Mouse (Mus musculus) hindbrain, postnatal 0 days (tissue): ENCODE results near the gene Sae1. TPM values are rescaled to one million over a fixed set of nuclear protein-coding genes. Genes with fewer than 3 reads are reported as not detected.
A peak's percentile ranks its signal among the peaks of the same experiment; 100 is the strongest.

Experiments used
- ATAC-seq: fragments of 200-750 bp; cut with Nextera tagmentation; 2 replicates; pipeline ENCODE4 v1.8.0; 2017; ENCODE audit warnings: mild to moderate bottlenecking, moderate TSS enrichment, moderate library complexity
- DNase-seq: peaks from one replicate; pipeline ENCODE4 v3.0.0-alpha.2; 2015; ENCODE audit warnings: low spot score
- H3K27ac ChIP-seq: fragments of 300-500 bp; sonication (generic); 2 replicates; pipeline ENCODE4 v1.5.1; 2014; ENCODE audit warnings: mild to moderate bottlenecking
- H3K27me3 ChIP-seq: fragments of 300-500 bp; sonication (generic); 2 replicates; pipeline ENCODE4 v1.6.1; 2014; ENCODE audit warnings: low read length, mixed read lengths; ENCODE audit not compliant: insufficient read depth
- H3K36me3 ChIP-seq: fragments of 300-500 bp; sonication (generic); 2 replicates; pipeline ENCODE4 v1.6.1; 2014; ENCODE audit warnings: low read length, mixed read lengths; ENCODE audit not compliant: insufficient read depth
- H3K4me1 ChIP-seq: fragments of 300-500 bp; sonication (generic); 2 replicates; pipeline ENCODE4 v1.6.1; 2014; ENCODE audit warnings: antibody characterized with exemption, low read length, mixed read lengths; ENCODE audit not compliant: insufficient read depth
- H3K4me2 ChIP-seq: fragments of 300-500 bp; sonication (generic); 2 replicates; pipeline ENCODE4 v1.6.1; 2014; ENCODE audit warnings: low read depth, mild to moderate bottlenecking, low read length, moderate library complexity, mixed read lengths
- H3K4me3 ChIP-seq: fragments of 300-500 bp; sonication (generic); 2 replicates; pipeline ENCODE4 v1.5.1; 2014; ENCODE audit warnings: low read length
- H3K9ac ChIP-seq: fragments of 300-500 bp; sonication (generic); replicated peaks from 2 replicates; pipeline ENCODE4 v1.6.1; 2014; ENCODE audit warnings: mild to moderate bottlenecking, low read length, moderate library complexity, mixed read lengths
- H3K9me3 ChIP-seq: fragments of 300-500 bp; sonication (generic); 2 replicates; pipeline ENCODE4 v1.6.1; 2016; ENCODE audit warnings: low read length, mixed read lengths
- CTCF ChIP-seq: IDR thresholded peaks from 2 replicates; pipeline ENCODE4 v1.5.1; 2016; ENCODE audit warnings: antibody characterized with exemption, control low read depth, low read depth
- WGBS: fragments of 180-500 bp; shearing (Covaris S2); extraction: QIAGEN DNeasy Blood & Tissue Kit; methylation state at CpG from one replicate; pipeline ENCODE4 v1.1.7; 2014; 5-methylcytosine and 5-hydroxymethylcytosine counted together
- polyA plus RNA-seq: library from polyadenylated mRNA; unstranded; fragments of >200 nt; fragmentation: Nextera tagmentation; extraction: Ambion mirVana; gene quantifications from 2 replicates; pipeline ENCODE4 v1.2.1, GENCODE M21; 2015
- total RNA-seq: library from RNA; depleted of rRNA; stranded (reverse); fragments of >200 nt; gene quantifications from 2 replicates; pipeline ENCODE4 v1.2.3, GENCODE M21; 2014

Sae1 gene
- total and polyA plus RNA-seq, 2 experiments from 2014 or later, result 88.6 to 215 TPM

DNA sequence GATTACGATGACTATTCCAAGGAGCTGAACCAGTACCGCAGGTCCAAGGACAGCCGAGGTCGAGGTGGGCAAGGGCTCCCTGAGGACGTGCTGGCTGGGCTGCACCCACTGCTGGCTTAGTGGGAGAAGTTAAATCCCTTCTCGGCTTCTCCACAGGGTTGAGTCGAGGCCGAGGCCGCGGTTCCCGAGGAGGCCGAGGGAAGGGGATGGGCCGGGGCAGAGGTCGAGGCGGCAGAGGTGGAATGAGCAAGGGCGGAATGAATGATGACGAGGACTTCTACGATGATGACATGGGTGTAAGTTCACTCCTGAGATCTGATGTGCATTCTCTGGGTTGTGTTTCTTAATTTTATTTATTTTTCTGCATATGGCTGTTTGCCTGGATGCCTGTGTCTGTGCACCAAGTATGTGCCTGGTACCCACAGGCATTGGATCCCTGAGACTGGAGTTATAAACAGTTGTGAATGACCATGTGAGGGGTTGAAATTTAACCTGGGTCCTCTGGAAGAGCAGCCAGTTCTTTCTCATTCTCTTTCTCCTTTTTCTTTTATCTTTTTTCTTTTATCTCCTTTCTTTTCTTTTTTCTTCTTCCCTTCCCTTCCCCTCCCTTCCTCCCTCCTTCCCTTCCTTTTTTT lies 34.7 kb upstream of the Sae1 start:
- H3K9ac ChIP-seq, result no peak overlapping the region
- WGBS, result 87% methylated on average over 18 of the region's 18 CpGs
- peaks cover 87% of the 10 kb centered on the region for H3K36me3 ChIP-seq
- ATAC-seq (no peak), DNase-seq (no peak)
- H3K27ac ChIP-seq, result no peak overlapping the region
- no peak for TF ChIP-seq CTCF
- H3K4me3 ChIP-seq, result no peak overlapping the region
- no peaks in the 10 kb centered on the region for H3K9me3 ChIP-seq
- no peak overlapping the region for H3K4me2 ChIP-seq
- H3K27me3 ChIP-seq, result no peaks in the 10 kb centered on the region
- no peaks in the 10 kb centered on the region for H3K4me1 ChIP-seq

DNA sequence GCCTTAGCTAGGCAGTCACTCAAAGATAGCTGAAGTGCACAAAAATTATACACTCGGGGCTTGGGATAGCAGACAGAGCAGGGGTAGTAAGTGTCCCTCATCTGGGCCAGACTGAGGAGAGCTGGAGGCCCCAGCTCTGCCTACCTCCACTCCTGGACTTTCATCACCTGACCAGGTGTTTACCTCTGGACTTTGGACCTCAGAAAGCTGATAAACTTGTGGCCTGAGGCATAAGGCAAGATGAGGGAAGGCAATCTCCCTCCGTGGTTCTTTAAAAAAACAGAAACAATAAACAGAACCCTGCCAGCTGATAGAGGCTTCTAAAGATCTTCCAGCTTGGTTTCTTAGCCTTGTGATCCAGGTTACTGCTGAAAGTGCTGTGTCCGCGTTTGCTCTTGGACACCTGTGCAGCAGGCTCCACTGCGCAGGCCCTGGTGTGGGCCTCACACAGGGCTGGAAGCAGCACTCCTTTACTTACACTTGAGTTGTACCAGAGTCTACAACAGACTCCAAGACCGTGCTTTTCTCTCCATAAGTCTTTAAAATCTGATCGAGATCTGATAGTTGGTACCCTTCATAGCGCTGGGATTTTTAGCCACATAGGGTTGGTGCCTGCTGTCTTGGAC lies 33.0 kb upstream of the Sae1 start:
- TF ChIP-seq CTCF, result no peak
- Histone ChIP-seq H3K9ac (no peak overlapping the region), H3K4me1 (no peaks in the 10 kb centered on the region), H3K27ac (no peak overlapping the region), H3K4me2 (no peak overlapping the region), H3K27me3 (no peaks in the 10 kb centered on the region), H3K36me3 (peaks cover 80% of the 10 kb centered on the region), H3K4me3 (no peak overlapping the region), H3K9me3 (no peaks in the 10 kb centered on the region)
- WGBS, result 92% methylated on average over 8 of the region's 8 CpGs
- ATAC-seq, result no peak
- DNase-seq, result no peak

DNA sequence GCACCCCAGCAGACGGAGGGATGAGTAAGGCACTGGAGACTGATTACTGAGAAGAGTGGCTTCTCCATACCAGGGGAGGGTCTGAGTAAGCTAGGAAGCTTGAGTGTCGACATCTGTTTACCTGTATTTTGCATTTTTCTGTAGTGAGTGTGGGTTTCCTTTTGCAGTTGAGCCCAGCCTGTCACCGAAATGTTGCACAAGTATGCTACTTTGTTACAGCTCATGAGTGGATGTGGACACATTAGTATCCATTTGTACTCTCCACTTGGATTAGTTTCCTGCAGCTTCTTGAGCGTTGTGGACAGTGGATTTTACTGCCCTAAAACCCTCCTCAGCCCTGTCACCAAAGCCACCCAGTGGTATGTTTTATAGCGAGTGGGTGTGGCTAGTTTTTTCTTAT lies 31.1 kb upstream of the Sae1 start:
- no peak overlapping the region for H3K4me2 ChIP-seq
- H3K4me3 ChIP-seq, result no peak overlapping the region
- no peaks in the 10 kb centered on the region for H3K9me3 ChIP-seq
- H3K27me3 ChIP-seq, result no peaks in the 10 kb centered on the region
- no peak for DNase-seq
- no peak for TF ChIP-seq CTCF
- WGBS, result 94% methylated on average over 5 of the region's 5 CpGs
- peaks cover 61% of the 10 kb centered on the region for H3K36me3 ChIP-seq
- H3K9ac ChIP-seq, result no peak overlapping the region
- no peaks in the 10 kb centered on the region for H3K4me1 ChIP-seq
- ATAC-seq, result no peak
- H3K27ac ChIP-seq, result no peak overlapping the region

DNA sequence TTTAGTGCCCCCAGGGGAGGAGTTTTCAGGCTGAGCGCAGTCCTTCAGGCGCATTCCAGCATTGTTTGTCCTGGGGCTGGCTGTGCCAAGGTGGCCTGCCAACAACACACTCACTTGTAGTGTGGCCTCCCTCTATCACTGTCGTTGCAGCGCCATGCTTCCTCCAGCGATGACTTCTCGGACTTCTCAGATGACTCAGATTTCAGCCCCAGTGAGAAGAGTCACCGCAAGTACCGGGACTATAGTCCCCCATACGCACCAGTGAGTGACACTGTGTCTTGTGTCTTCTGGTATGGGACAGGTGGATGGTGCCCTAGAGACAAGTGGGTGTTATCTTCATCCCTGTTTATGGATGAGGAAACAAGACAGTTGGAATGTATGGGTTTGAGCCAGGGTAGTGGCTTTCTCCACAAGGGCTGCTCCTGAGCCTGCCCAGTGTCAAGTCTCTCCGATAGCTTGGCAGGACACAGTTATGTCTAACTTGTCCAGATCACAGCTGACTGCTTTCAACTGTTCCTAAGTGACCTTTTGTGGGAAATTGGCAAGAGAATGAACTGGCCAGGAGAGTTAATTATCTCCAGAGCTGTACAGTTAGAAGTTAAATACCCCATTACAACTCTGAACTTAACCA lies 29.6 kb upstream of the Sae1 start:
- Histone ChIP-seq H3K4me3 (no peak overlapping the region), H3K36me3 (peaks cover 49% of the 10 kb centered on the region), H3K4me1 (no peaks in the 10 kb centered on the region), H3K9me3 (no peaks in the 10 kb centered on the region), H3K4me2 (no peak overlapping the region), H3K9ac (no peak overlapping the region), H3K27ac (no peak overlapping the region), H3K27me3 (no peaks in the 10 kb centered on the region)
- 80% methylated on average over 10 of the region's 10 CpGs for WGBS
- DNase-seq (no peak), ATAC-seq (peak; percentile 48; the same call in 1 of the 2 replicates)
- no peak for TF ChIP-seq CTCF

DNA sequence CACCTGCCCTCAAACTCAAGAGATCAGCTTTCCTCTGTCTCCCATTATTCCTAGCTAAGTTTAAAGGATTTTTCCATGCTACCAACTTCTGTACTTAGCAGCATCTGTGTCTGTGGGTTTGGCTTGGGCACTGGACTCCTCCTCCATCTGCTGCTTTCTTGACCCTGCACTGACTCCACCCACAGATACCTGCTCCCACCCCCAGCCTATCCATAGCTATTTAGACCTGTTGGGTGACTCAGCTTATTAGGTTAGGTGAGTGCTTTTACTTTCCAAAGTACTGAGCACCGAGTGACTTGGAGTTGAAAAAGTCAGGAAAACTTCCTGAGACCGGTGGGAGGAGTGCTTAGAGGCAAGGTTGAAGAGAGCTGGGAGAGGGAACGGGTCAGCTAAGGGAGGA lies 27.8 kb upstream of the Sae1 start:
- Histone ChIP-seq H3K27me3 (no peaks in the 10 kb centered on the region), H3K9ac (no peak overlapping the region), H3K4me2 (no peak overlapping the region), H3K4me1 (no peaks in the 10 kb centered on the region), H3K27ac (no peak overlapping the region), H3K36me3 (peaks cover 32% of the 10 kb centered on the region), H3K9me3 (no peaks in the 10 kb centered on the region), H3K4me3 (no peak overlapping the region)
- ATAC-seq, result no peak
- no peak for TF ChIP-seq CTCF
- DNase-seq, result no peak
- WGBS, result 85% methylated on average over 3 of the region's 3 CpGs

DNA sequence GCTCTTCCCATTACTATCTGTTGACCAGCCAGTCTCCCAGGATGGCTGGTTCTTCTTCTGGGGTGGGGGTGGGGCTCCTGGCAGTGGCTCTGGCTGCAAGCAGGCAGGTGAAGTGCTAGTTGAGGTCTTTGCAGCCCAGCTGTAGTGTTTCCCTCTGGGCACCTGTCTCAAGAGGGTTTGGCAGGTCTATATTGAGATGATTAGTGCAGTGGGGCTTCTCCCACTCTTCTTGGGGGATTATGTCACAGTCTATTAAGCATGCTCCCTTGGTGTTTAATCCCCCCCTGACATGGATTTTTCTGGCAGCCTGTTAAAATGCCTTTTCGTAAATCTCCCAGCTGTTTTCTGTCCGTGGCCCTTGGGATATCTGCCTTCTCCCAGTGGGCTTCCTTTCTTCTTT lies 25.3 kb upstream of the Sae1 start:
- H3K4me1 ChIP-seq, result no peaks in the 10 kb centered on the region
- H3K27me3 ChIP-seq, result no peaks in the 10 kb centered on the region
- no peak for ATAC-seq
- no peaks in the 10 kb centered on the region for H3K9me3 ChIP-seq
- WGBS, result 51% methylated on average over 2 of the region's 2 CpGs
- TF ChIP-seq CTCF, result no peak
- no peak overlapping the region for H3K9ac ChIP-seq
- no peak overlapping the region for H3K4me3 ChIP-seq
- H3K36me3 ChIP-seq, result peaks cover 12% of the 10 kb centered on the region; the same call in 1 of the 2 replicates
- H3K4me2 ChIP-seq, result no peak overlapping the region
- H3K27ac ChIP-seq, result no peak overlapping the region
- DNase-seq, result no peak
